Mouse (Mus musculus): Measurements from ENCODE around the gene Mmp21. TPM values are rescaled to one million over a fixed set of nuclear protein-coding genes. Genes with fewer than 3 reads are reported as not detected.

Gene Mmp21
- polyA plus RNA-seq, 1 experiment: 0.04 TPM

DNA sequence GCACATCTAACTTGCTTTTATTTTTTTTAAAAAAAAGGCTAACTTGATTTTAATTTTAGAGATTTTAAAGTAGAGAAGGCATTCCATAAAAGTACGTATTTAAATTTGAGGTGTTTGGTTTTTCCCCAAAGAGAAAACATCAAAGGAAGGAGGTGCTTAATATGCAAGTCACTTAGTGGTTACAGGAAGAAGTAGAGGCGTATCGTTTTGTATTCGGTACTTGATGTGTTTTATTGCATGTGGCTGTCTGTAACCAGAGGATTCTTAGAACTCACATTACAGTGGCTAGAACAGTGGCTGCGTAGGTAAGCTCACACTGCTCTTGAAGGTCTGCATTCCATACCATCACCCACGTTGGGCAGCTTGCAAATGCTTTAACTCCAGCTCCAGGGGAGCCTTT is 34.1 kb downstream of the Mmp21 start:
- no peak for DNase-seq (ENCODE audit: low read depth)
- TF ChIP-seq POLR2A (IDR thresholded peaks at IDR 0.05; ENCODE audit: borderline replicate concordance, extremely low read depth, insufficient read depth, insufficient read length, poor library complexity, severe bottlenecking) (no peak), CTCF (IDR thresholded peaks at IDR 0.05; ENCODE audit: borderline replicate concordance, extremely low read depth, insufficient read depth, insufficient read length) (no peak)

DNA sequence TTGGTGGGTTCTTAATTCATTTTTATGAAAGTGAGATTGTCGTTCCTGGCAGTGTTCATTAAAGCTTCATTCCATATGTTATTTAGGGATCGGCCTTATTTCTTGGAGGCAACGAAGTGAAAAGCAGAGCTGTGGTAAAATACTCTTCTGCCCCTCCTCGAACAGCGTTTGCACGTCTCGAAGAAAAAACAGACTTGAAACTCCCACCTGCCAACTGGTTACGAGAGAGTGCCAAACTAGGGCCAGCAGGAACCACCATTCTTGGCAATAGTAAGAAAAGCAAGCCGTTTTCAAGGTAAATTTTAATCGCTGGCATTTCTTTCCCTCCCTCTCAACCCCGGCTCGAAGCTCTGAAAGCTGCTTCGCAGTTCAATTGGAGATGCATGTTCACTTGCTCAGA is 41.0 kb downstream of the Mmp21 start:
- TF ChIP-seq POLR2A (IDR thresholded peaks at IDR 0.05; ENCODE audit: borderline replicate concordance, extremely low read depth, insufficient read depth, insufficient read length, poor library complexity, severe bottlenecking) (no peak), CTCF (IDR thresholded peaks at IDR 0.05; ENCODE audit: borderline replicate concordance, extremely low read depth, insufficient read depth, insufficient read length) (no peak)
- DNase-seq (ENCODE audit: low read depth): peak; percentile 54

DNA sequence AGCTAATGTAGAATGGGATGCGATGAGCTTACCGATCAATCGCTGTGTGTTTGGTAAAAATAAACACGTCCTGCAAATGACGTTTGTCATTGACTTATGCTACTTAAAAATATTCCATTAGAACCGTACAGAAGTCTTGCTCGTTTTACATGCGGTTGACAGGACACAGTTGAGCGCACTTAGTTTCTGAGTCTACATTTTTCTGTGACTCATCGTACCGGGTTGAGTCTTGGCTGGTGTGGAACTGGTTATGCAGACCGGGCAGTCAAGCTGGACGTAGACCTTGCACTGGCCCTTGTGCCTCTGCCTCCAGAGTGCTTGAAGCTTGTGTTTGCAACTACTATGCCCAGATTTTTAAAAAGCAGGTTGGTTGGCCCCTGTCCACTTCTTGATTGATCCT is 41.6 kb downstream of the Mmp21 start:
- DNase-seq (ENCODE audit: low read depth): peak; percentile 27
- TF ChIP-seq CTCF (IDR thresholded peaks at IDR 0.05; ENCODE audit: borderline replicate concordance, extremely low read depth, insufficient read depth, insufficient read length) (no peak), POLR2A (IDR thresholded peaks at IDR 0.05; ENCODE audit: borderline replicate concordance, extremely low read depth, insufficient read depth, insufficient read length, poor library complexity, severe bottlenecking) (no peak)

DNA sequence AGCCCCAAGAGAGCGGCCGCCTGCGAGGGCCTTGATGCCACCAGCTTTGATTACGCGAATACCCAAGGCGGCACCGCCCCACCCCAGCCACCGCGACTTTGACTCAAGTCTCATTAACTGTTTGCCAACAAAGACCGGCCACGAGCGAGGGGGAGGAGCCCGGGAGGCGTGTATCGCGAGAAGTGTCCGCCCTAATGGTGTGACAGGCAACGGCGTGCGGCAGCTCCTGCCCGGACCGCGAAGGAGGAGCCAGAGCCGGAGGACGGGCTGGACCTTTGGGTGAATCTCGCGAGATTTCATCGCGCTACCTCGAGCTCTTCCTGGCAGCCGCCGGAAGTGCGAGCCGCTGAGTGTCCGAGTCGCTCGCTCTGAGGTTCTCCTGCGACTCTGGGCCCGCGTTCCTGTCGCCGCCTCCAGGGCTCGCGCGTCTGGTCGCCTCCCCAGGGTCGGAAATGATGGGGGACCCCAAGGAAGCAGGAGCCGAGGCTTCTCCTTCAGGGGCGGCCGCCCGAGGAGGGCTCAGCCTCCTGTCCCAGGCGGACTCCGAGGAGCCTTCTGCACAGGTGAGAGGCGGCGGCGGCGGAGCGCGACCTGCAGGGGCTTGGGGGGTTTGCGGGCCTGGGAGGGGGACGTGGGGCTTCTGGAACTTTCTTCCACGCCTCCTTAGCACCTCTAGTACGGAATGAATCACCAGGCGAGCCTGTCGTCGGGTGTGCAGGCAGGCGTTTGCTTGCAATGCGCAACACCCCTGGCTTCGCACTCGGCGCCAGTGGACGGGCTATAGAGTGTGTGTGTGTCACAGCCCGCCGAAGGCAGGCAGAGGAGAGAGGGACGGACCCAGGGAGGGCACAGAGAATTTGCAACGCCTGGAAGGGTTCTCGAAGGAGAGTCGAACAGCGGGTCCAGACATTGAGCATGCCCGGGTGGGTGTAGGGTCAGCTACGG is 42.2 kb downstream of the Mmp21 start, which contains the start of gene Edrf1:
Gene Edrf1, plus strand, starts transcription at position 183 of the 945 bp plus-strand sequence.
- peak; percentile 99 for DNase-seq (ENCODE audit: low read depth)
- TF ChIP-seq POLR2A (IDR thresholded peaks at IDR 0.05; ENCODE audit: borderline replicate concordance, extremely low read depth, insufficient read depth, insufficient read length, poor library complexity, severe bottlenecking) (peak; percentile 48; the same call in 1 of the 2 replicates), CTCF (IDR thresholded peaks at IDR 0.05; ENCODE audit: borderline replicate concordance, extremely low read depth, insufficient read depth, insufficient read length) (no peak)

DNA sequence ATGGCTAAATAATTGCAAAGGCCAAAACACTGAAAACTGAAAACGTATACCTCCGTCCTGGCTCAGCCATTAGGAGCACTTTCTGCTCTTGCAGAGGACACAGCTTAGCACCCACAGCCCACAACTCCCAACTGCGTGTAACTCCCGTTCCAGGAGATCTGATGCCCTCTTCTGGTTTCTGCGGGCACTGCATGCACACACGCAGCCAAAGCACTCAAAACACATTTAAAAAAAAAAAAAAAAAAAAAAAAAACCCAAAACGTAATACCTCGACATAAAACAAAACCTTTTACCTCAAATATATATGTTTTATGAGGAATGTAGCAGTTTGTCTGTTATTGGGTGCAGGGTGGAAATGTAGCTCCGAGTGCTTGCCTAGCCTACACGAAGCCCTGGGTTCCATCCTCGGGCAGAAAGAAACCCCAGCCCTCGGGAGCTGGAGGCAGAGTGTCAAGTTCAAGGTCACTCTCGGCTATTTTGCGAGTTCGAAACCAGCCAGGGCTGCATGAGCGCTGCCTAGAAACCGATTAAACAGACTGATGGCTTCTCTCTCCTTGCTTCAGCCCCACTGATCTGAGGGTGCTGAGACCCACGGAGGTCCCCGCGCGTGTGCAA is 43.0 kb downstream of the Mmp21 start:
- DNase-seq (ENCODE audit: low read depth): peak; percentile 95
- TF ChIP-seq CTCF (IDR thresholded peaks at IDR 0.05; ENCODE audit: borderline replicate concordance, extremely low read depth, insufficient read depth, insufficient read length) (peak; percentile 85), POLR2A (IDR thresholded peaks at IDR 0.05; ENCODE audit: borderline replicate concordance, extremely low read depth, insufficient read depth, insufficient read length, poor library complexity, severe bottlenecking) (no peak)

DNA sequence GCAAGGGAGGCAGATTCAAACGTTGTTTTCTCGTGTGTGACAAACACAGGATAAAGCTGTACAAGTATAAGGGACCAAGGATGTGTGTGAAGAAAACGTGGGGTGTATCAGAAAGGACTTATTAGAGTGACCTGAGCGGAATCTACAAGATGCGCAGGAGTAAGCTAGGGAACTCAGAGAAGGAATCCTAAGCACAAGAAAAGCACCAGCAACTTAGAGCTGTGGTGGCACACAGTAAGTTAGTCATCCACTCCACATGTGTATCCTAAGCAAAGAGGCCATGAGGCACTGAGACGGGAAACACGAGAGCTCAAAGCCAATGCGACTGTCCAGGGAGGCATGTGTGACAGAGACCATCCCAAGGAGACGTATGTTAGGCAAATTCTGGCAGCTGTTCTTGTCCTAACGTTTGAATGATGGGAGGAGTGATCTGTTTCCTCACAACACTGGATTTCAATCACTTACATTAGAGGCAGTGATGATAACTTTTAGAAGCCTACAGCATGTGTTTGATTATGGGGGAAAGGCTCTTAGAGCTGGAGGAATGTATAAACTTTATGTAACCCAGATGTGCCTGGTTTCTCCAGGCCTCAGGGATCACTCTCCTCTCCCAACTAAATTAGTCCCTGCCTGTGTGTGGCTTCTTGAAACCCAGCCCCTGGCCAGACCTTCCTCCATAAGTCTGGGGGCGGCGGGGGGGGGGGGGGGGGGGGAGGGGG is 44.8 kb downstream of the Mmp21 start:
- DNase-seq (ENCODE audit: low read depth): no peak

DNA sequence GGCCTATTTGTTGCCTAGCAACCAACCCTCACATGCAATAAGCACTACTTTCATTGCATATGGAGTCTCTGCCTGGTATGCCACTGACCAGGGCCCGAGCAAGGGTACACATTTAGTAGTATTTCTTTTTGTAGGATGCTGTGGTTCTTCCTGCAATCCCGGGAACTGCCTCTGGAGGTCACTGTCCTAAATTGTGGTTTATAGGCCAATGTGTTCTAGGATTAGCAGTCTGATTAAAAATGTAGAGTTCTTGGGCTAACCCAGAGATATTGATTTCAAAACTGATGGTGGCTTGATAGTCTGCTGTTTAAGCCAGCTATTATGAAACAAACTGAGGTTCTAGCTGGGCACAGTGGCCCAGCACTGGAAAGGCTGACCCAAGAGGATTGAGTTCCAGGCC is 47.4 kb downstream of the Mmp21 start:
- DNase-seq (ENCODE audit: low read depth): peak; percentile 49
- TF ChIP-seq CTCF (IDR thresholded peaks at IDR 0.05; ENCODE audit: borderline replicate concordance, extremely low read depth, insufficient read depth, insufficient read length) (peak; percentile 57; the same call in 1 of the 2 replicates), POLR2A (IDR thresholded peaks at IDR 0.05; ENCODE audit: borderline replicate concordance, extremely low read depth, insufficient read depth, insufficient read length, poor library complexity, severe bottlenecking) (no peak)

More for the DNA sequence above, 44.8 kb downstream of the Mmp21 start:
- TF ChIP-seq CTCF (IDR thresholded peaks at IDR 0.05; ENCODE audit: borderline replicate concordance, extremely low read depth, insufficient read depth, insufficient read length) (no peak), POLR2A (IDR thresholded peaks at IDR 0.05; ENCODE audit: borderline replicate concordance, extremely low read depth, insufficient read depth, insufficient read length, poor library complexity, severe bottlenecking) (no peak)

DNA sequence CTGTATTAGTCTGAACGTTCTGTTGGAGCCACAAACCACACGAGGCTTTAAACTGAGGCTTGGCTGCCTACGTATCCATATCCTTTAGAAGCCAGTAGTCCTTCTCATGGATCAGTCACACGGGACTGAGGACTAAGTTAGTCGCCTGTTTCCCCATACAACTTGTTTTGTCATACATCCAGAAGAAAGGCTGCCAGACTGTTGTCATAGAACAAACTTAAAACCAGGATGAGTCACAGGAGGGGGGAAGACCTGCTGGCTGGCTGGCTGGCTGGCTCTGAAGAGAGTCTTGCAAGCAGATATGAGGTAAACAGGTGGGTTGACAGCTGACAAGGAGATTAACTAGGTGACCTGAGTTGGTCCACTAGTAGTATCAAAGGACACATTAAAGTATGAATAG is 49.0 kb downstream of the Mmp21 start:
- no peak for DNase-seq (ENCODE audit: low read depth)
- TF ChIP-seq POLR2A (IDR thresholded peaks at IDR 0.05; ENCODE audit: borderline replicate concordance, extremely low read depth, insufficient read depth, insufficient read length, poor library complexity, severe bottlenecking) (no peak), CTCF (IDR thresholded peaks at IDR 0.05; ENCODE audit: borderline replicate concordance, extremely low read depth, insufficient read depth, insufficient read length) (no peak)

DNA sequence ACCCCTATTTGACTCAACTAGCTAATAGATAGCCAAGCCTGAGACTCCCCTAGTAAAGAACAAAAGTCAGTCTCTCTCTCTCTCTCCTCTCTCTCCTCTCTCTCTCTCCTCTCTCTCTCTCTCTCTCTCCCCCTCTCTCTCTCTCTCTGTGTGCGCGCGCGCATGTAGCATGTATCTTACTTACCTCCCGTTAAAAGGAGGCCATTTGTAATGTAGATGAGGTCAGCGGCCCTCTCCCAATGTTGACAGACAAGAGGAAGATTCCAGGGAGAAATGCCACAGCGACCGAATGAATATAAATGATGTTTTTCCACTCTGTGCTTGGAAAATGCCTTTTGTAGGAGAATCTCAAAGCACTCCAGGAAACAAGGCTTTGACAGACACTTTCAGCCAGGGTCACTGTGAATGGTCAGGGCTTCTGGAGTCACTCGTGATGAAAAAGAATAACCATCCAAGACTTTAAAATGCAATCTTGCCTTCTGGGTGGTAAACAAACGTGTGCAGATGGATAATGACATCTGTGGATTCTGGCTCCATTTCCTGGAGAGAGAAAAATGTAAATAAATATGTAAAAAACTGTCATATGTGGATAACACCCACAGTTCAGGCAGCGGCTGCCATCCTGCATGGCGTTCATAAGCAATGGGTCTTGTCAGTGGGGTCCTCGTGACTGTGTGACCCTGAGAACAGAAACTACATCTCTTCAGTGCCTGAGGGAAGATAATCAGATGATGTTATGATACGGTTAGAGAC is 52.5 kb downstream of the Mmp21 start:
- no peak for TF ChIP-seq POLR2A (IDR thresholded peaks at IDR 0.05; ENCODE audit: borderline replicate concordance, extremely low read depth, insufficient read depth, insufficient read length, poor library complexity, severe bottlenecking)
- no peak for TF ChIP-seq CTCF (IDR thresholded peaks at IDR 0.05; ENCODE audit: borderline replicate concordance, extremely low read depth, insufficient read depth, insufficient read length)
- DNase-seq (ENCODE audit: low read depth): peak; percentile 70

Other genes with a start within 250 kb of the Mmp21 start
- 0.08 and 0.11 TPM in 2 replicates for gene Tex36, start 77.9 kb downstream of the Mmp21 start, polyA plus RNA-seq (2012; rRNA removed)
- 22.9 and 25.8 TPM in 2 replicates for gene Edrf1, start 42.5 kb downstream of the Mmp21 start, polyA plus RNA-seq (2012; rRNA removed)
- 67.9 and 69.9 TPM in 2 replicates for gene Bccip, start 29.3 kb upstream of the Mmp21 start, polyA plus RNA-seq (2012; rRNA removed)
- 34.9 and 47.5 TPM in 2 replicates for gene Uros, start 30.0 kb upstream of the Mmp21 start, polyA plus RNA-seq (2012; rRNA removed)
- gene Fank1, start 96.8 kb upstream of the Mmp21 start, polyA plus RNA-seq (2012; rRNA removed): 4.4 and 4.7 TPM in 2 replicates
- gene Dhx32, start 102.7 kb upstream of the Mmp21 start, polyA plus RNA-seq (2012; rRNA removed): 31.6 and 35.3 TPM in 2 replicates

All from brain, embryonic 14.5 days (tissue).